Mouse (Mus musculus) hindbrain, postnatal 0 days (tissue): ENCODE measurements around the gene Olfr1224-ps1. TPM values are rescaled to one million over a fixed set of nuclear protein-coding genes. Genes with fewer than 3 reads are reported as not detected.
"Not testable (repeated sequence)": the region's sequence is repeated elsewhere in the genome, so short reads cannot be mapped to it uniquely, and the experiment has no call there.

Experiments used
- ATAC-seq: fragments of 200-750 bp; cut with Nextera tagmentation; 2 replicates; pipeline ENCODE4 v1.8.0; 2017; ENCODE audit warnings: mild to moderate bottlenecking, moderate TSS enrichment, moderate library complexity
- DNase-seq: peaks from one replicate; pipeline ENCODE4 v3.0.0-alpha.2; 2015; ENCODE audit warnings: low spot score
- H3K27ac ChIP-seq: fragments of 300-500 bp; sonication (generic); 2 replicates; pipeline ENCODE4 v1.5.1; 2014; ENCODE audit warnings: mild to moderate bottlenecking
- H3K27me3 ChIP-seq: fragments of 300-500 bp; sonication (generic); 2 replicates; pipeline ENCODE4 v1.6.1; 2014; ENCODE audit warnings: low read length, mixed read lengths; ENCODE audit not compliant: insufficient read depth
- H3K36me3 ChIP-seq: fragments of 300-500 bp; sonication (generic); 2 replicates; pipeline ENCODE4 v1.6.1; 2014; ENCODE audit warnings: low read length, mixed read lengths; ENCODE audit not compliant: insufficient read depth
- H3K4me1 ChIP-seq: fragments of 300-500 bp; sonication (generic); 2 replicates; pipeline ENCODE4 v1.6.1; 2014; ENCODE audit warnings: antibody characterized with exemption, low read length, mixed read lengths; ENCODE audit not compliant: insufficient read depth
- H3K4me2 ChIP-seq: fragments of 300-500 bp; sonication (generic); 2 replicates; pipeline ENCODE4 v1.6.1; 2014; ENCODE audit warnings: low read depth, mild to moderate bottlenecking, low read length, moderate library complexity, mixed read lengths
- H3K4me3 ChIP-seq: fragments of 300-500 bp; sonication (generic); 2 replicates; pipeline ENCODE4 v1.5.1; 2014; ENCODE audit warnings: low read length
- H3K9ac ChIP-seq: fragments of 300-500 bp; sonication (generic); replicated peaks from 2 replicates; pipeline ENCODE4 v1.6.1; 2014; ENCODE audit warnings: mild to moderate bottlenecking, low read length, moderate library complexity, mixed read lengths
- H3K9me3 ChIP-seq: fragments of 300-500 bp; sonication (generic); 2 replicates; pipeline ENCODE4 v1.6.1; 2016; ENCODE audit warnings: low read length, mixed read lengths
- CTCF ChIP-seq: IDR thresholded peaks from 2 replicates; pipeline ENCODE4 v1.5.1; 2016; ENCODE audit warnings: antibody characterized with exemption, control low read depth, low read depth
- WGBS: fragments of 180-500 bp; shearing (Covaris S2); extraction: QIAGEN DNeasy Blood & Tissue Kit; methylation state at CpG from one replicate; pipeline ENCODE4 v1.1.7; 2014; 5-methylcytosine and 5-hydroxymethylcytosine counted together
- polyA plus RNA-seq: library from polyadenylated mRNA; unstranded; fragments of >200 nt; fragmentation: Nextera tagmentation; extraction: Ambion mirVana; gene quantifications from 2 replicates; pipeline ENCODE4 v1.2.1, GENCODE M21; 2015
- total RNA-seq: library from RNA; depleted of rRNA; stranded (reverse); fragments of >200 nt; gene quantifications from 2 replicates; pipeline ENCODE4 v1.2.3, GENCODE M21; 2014; rRNA removed

Gene Olfr1224-ps1
- total RNA-seq (not detected in 2 replicates), polyA plus RNA-seq (not detected in 2 replicates)

GRCm38 (mm10) chr2:89163991-89164390 lies at the start of gene Olfr1224-ps1:
Gene Olfr1224-ps1 (minus strand): TSS chr2:89164091.
- H3K27me3 ChIP-seq, H3K4me1 ChIP-seq, H3K4me2 ChIP-seq, H3K9ac ChIP-seq, ATAC-seq, H3K4me3 ChIP-seq, DNase-seq, H3K9me3 ChIP-seq, H3K27ac ChIP-seq, H3K36me3 ChIP-seq: not testable (repeated sequence)
- WGBS, result 93% methylated on average over 8 of the region's 8 CpGs

DNA sequence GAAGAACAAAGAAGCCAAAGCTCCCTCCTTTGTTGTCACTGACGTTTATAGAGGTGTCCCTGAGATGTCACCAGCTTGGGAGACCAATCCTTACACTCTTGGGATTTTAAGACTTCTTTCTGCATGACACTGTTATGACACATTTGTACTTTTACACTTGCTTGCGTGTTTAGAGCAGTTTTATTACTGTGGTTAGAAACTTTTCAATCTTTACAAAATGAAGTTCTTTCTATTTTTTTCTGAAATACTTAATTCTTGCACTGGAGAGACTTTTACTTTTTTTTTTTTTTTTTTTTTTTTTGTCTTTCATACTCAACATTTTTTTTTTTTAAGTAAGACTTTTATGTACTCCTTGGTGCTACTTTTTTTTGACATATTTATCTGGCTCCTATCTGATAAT lies 36.1 kb upstream of the Olfr1224-ps1 start, which contains the start of gene Olfr1226:
Olfr1226 (minus strand) TSS at position 101 of the 400 bp plus-strand sequence.
- no peak for TF ChIP-seq CTCF
- no peaks in the 10 kb centered on the region for H3K27me3 ChIP-seq
- no peak within 1 kb of the TSS for H3K4me3 ChIP-seq
- 56% methylated on average over 2 of the region's 2 CpGs for WGBS
- H3K4me1 ChIP-seq, result no peaks in the 10 kb centered on the region
- H3K9me3 ChIP-seq, result no peaks in the 10 kb centered on the region
- H3K4me2 ChIP-seq, result no peak within 1 kb of the TSS
- no peaks in the 10 kb centered on the region for H3K36me3 ChIP-seq
- no peak within 1 kb of the TSS for H3K9ac ChIP-seq
- ATAC-seq (no peak), DNase-seq (no peak)
- H3K27ac ChIP-seq, result no peak within 1 kb of the TSS

GRCm38 (mm10) chr2:89196325-89196982 lies 32.6 kb upstream of the Olfr1224-ps1 start:
- no peak overlapping the region for H3K4me3 ChIP-seq
- ATAC-seq (no peak), DNase-seq (no peak)
- no peak overlapping the region for H3K4me2 ChIP-seq
- TF ChIP-seq CTCF, result no peak
- 93% methylated on average over 3 of the region's 3 CpGs for WGBS
- no peak overlapping the region for H3K27ac ChIP-seq
- H3K36me3 ChIP-seq, result no peaks in the 10 kb centered on the region
- no peak overlapping the region for H3K9ac ChIP-seq
- H3K27me3 ChIP-seq, result no peaks in the 10 kb centered on the region
- H3K9me3 ChIP-seq, result no peaks in the 10 kb centered on the region
- no peaks in the 10 kb centered on the region for H3K4me1 ChIP-seq

DNA sequence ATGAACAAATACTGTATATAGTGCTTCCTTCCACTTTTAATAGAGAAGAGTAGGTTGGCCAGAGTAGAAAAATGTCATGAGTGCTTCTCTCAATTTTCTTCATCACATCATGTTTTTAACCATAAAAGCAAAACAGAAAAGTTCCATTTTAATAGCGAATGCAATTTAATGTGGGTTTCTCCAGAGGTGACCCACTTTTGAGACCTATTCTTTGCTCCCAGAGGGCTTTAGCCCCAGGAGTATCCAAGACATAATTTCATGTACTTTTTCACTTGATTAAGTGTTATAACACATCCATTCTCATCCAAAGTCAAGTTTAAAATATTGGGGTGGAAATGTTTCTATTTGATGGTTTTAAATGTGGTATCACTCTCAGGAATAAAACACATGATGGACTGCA lies 10.7 kb upstream of the Olfr1224-ps1 start, which contains the start of gene Olfr1225:
Olfr1225 (minus strand) TSS at position 101 of the 400 bp plus-strand sequence.
- Histone ChIP-seq H3K9me3 (no peaks in the 10 kb centered on the region), H3K9ac (no peak within 1 kb of the TSS), H3K4me2 (no peak within 1 kb of the TSS), H3K4me1 (no peaks in the 10 kb centered on the region), H3K27ac (no peak within 1 kb of the TSS), H3K36me3 (no peaks in the 10 kb centered on the region), H3K27me3 (no peaks in the 10 kb centered on the region), H3K4me3 (no peak within 1 kb of the TSS)
- DNase-seq (no peak), ATAC-seq (no peak)
- no peak for TF ChIP-seq CTCF
- 93% methylated on average over 1 of the region's 1 CpGs for WGBS

DNA sequence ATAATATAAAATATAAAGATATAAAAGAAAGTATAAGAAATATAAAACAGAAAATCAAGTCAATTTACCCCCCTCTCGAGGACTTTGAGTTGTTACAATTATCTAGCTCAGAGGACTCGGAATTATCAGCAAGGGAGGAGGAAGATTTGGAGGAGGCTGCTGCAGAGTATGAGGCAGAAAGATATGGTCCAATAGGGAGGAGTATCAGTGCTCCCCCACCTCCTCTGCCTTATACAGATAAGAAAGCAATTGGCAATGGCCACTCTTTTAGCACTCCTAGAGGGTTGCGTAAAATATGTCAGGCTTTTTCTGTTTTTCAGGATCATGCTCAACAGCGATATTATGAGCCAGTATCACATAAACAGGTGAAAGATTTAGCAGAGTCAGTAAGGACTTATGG lies 820 bp upstream of the Olfr1224-ps1 start:
- not testable (repeated sequence) for DNase-seq, ATAC-seq, H3K9ac ChIP-seq, H3K4me3 ChIP-seq, H3K36me3 ChIP-seq, H3K4me2 ChIP-seq, H3K27ac ChIP-seq, H3K27me3 ChIP-seq, H3K4me1 ChIP-seq, H3K9me3 ChIP-seq
- 94% methylated on average over 4 of the region's 4 CpGs for WGBS

DNA sequence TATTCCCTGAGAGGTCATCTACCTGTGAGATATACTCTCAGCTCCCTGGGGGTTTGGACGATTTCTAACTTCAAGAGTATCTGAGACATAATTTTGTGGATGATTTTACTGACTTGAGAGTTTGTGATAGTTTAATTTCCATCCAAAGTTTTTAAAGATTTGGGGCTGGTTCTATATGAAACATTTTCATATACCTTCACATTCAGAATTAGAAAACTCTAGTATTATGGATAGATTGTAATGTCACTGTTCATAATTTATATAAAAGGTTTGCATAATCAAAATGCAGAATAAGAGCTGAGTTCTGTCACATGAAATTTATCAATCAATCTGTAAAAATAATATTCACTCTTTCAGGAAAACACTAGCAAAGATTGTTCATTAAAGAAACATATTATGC lies 12.4 kb downstream of the Olfr1224-ps1 start, which contains the start of gene Olfr1223:
Olfr1223 (minus strand) TSS at position 101 of the 400 bp plus-strand sequence.
- no peak for TF ChIP-seq CTCF
- no peak within 1 kb of the TSS for H3K9ac ChIP-seq
- no peaks in the 10 kb centered on the region for H3K4me1 ChIP-seq
- no peak within 1 kb of the TSS for H3K4me3 ChIP-seq
- no peaks in the 10 kb centered on the region for H3K27me3 ChIP-seq
- H3K9me3 ChIP-seq, result no peaks in the 10 kb centered on the region
- H3K36me3 ChIP-seq, result no peaks in the 10 kb centered on the region
- no peak within 1 kb of the TSS for H3K4me2 ChIP-seq
- WGBS, result 55% methylated on average over 1 of the region's 1 CpGs
- ATAC-seq, result no peak
- H3K27ac ChIP-seq, result no peak within 1 kb of the TSS
- no peak for DNase-seq

DNA sequence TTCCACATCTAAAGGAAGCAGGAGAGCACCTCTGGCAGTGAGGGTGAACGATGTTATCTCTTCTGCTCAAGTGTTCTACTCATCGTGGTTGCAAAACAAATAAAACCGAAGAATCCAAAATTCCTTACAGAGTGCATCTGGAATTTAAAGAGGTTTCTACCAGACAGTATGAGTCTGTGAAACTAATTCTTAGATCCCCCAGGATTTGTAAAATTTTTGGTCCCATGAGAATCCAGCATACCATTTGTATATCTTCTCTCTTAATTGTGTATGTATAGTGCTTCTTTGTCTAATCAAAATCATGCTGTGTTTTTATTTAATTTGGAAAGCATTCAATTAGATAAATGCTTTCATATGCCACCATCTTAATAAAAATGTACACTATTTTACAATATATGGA lies 30.9 kb downstream of the Olfr1224-ps1 start, which contains the start of gene Olfr1222:
Olfr1222 (minus strand) TSS at position 101 of the 400 bp plus-strand sequence.
- no peak within 1 kb of the TSS for H3K4me2 ChIP-seq
- ATAC-seq, result no peak
- DNase-seq, result no peak
- TF ChIP-seq CTCF, result no peak
- 80% methylated on average over 3 of the region's 3 CpGs for WGBS
- no peak within 1 kb of the TSS for H3K27ac ChIP-seq
- H3K9me3 ChIP-seq, result no peaks in the 10 kb centered on the region
- no peaks in the 10 kb centered on the region for H3K27me3 ChIP-seq
- H3K36me3 ChIP-seq, result no peaks in the 10 kb centered on the region
- H3K4me1 ChIP-seq, result no peaks in the 10 kb centered on the region
- no peak within 1 kb of the TSS for H3K9ac ChIP-seq
- no peak within 1 kb of the TSS for H3K4me3 ChIP-seq
